Mouse (Mus musculus): Measurements from ENCODE around the gene Rnf220.

Rnf220 gene

DNA sequence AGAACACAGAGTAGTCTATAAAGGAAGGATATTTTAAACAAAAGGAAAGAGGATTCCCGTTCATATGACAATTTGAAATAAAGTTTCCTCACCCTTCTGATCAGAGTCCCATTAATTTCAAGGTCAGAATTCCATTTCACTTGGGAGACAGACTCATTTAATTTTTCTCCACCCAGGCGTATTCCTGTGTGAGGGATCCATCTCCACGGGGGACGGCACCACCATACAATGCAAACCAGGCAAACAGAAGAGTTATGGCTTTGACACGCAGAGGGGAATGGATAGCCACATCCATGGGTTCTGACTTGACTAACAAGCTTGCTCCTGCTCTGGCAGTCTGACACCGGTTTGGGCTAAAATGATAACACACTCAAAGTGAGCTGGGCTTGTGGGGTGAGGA, 9.4 kb downstream of the Rnf220 start:
- no peak for DNase-seq (ENCODE audit: low spot score)

DNA sequence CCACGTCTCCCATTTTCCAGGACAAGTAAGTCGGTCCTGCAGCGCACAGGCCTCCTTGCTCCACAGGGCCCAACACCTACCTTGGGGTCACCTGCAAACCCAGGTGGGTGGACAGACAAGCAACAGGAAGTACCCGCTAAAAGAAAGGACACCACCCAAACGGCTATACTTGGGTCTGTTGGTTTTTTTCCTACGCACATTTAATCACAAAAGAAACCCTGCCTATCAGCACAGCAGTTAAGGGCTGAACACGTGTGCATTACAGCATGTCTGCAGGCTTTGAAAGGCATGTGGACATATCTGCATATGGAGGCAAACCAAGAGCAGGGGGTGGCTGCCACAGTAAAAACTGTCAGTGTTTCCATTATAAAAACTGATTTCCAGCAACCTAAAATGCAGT, 10.7 kb downstream of the Rnf220 start:
- DNase-seq (ENCODE audit: low spot score), result no peak

DNA sequence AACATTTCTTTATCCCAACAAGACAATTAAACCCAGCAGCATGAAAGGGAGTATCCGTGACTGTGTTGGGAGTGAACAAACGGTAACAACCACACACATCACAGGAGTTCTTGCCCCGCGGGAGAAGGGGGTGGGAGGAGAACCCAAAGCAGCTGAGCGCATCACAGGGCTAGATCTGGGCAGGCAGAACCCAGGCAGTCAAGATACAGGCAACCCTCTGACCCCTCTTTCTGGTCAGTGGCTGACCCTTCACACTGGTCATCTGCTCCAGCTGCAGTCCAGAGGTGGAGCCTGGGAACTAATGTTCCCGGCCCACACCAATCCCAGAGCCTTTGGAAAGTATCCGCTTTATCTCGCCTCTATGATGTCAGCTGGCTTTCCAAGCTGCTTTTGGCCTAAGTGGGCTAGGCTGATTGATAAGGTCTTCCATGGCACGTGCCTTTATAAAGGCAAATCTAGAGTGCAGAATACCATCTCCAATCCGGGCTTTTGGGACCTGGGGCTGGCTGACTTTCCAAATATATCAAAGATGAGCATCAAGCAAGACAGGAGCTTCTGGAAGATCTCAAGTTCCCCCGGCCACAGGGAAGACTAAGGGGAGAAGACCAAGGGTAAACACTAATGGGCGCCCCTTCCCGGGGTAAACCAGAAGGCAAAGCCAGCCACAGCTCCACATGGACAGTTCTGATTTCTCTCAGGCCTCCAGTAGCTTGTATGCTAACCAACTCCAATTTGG, 11.6 kb downstream of the Rnf220 start:
- no peak for DNase-seq (ENCODE audit: low spot score)

DNA sequence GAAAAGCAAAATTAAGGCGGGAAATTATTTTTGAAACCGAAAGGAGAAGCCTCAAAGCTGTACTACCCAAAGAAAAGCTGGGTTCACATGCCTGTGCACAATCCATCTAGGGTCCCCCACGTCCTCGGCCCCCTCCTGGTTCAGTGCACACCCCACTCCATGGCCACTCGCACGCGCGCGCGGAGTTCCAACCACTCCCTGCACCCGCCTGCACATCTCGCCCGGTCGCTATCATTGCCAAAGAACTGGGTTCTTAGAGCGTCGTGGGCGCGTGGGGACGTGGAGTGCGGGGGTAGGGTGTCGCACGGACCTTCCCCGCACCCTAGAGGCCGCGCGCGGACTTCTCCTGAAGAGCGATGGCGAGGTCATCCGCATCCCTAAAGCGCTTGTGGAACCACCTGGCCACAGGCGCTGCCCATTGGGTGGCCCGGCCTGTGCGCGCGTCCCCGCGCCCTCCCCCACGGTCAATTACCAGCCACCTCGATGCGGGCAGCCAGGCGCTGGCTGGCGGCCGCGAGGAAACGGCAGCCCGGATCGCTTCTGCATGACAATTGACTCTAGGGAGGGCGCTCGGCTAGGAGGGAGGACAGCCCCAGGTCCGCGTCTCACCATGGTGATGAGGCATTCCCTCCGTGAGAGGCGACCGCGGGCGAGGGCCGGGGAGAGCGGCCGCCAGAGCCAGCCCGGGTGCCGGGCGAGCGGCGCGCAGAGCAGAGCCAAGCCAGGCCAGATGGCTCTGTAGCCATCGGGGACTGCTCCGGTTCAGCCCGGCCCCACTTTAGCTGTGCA, 12.4 kb downstream of the Rnf220 start:
- peak; percentile 13 for DNase-seq (ENCODE audit: low spot score)

DNA sequence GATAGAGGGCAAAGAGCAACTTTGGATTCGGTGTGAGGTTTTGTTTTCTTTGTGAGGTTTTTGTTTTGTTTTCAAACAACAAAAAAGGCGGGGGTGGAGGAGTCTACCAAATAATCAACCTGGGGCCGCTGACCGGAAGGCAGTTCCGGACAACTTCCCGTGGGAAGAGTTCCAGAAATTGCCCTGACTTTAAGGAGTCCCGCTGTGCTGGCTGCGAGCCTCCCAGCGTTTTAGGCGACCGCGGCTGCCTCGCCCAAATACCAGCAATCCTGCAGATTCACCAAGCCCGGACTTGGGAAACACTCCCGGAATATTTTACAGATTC, 13.0 kb downstream of the Rnf220 start:
- no peak for DNase-seq (ENCODE audit: low spot score)

DNA sequence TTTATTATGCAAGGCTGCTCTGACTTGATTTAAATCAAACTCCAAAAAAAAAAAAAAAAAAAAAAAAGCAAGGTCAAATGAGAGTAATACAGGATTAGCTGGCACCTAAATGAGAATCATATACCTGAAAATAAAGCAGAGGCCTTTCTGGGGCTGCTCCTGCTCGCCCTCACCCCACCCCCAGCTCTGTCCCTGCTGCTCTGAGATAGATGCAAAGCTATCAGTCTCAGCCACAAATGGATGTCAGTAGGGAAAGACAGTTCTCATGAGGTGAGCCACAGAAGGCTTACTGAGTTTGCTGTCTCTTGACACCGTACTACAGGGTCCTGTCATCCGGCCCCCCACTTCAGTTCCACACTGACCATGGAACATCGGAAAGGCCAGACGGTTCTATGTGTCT, 14.7 kb downstream of the Rnf220 start:
- DNase-seq (ENCODE audit: low spot score), result no peak

DNA sequence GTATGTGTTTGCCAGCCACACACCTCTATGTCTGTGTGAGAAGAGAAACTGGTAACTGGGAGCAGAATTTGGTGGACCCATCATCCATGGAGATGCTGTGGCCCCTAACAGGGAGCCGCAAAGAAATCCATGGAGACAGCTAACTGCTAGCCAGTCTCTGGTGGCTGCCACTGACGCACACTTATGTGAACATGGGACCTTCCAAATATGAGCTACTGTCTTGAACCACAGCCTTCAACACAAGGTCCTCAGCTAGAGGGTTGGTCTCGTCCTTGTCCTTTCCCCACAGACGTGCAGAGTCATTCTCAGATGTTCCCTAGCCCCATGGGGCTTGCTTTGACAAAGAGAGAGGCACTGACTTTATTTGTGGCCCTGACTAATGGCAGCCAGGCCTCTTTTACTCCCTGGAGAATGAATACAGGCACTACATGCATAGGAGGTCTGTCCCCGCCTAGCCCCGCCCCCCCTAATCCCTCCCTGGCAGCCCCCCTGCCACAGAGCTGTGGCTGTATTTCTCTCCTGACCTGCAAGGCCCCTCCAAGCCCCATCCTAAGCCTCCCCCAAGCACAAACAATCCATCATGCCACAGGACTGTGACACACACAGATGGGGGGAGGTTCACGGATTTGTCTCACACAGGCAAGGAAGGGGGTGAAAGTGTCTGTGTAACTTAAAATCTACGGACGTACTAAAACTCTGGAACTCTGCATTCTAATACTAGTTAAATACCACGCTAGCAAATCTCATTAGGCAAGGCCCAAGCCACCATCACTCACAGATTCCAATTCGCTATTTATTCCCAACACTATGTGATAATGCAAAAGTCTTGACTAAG, 16.0 kb downstream of the Rnf220 start:
- DNase-seq (ENCODE audit: low spot score), result no peak

DNA sequence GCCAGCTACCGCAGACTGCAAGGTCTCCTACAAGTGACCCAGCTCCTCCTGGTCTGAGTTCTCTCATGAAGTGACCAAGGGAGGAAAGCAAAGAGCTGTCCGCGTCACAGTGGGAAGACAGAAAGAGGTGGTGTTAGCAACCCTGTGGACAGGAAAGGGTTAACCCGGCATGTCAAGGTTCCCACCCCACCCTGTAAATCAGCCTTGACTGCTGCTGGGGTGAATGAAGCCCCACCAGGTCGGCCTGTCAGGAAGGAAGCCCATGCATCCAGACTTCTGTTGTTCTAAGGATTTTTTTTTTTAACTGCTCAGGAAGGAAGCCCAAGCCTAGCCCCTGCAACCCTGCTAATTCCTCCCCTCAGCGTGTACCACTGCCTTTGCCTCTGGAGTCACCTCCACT, 16.9 kb downstream of the Rnf220 start:
- DNase-seq (ENCODE audit: low spot score), result no peak

DNA sequence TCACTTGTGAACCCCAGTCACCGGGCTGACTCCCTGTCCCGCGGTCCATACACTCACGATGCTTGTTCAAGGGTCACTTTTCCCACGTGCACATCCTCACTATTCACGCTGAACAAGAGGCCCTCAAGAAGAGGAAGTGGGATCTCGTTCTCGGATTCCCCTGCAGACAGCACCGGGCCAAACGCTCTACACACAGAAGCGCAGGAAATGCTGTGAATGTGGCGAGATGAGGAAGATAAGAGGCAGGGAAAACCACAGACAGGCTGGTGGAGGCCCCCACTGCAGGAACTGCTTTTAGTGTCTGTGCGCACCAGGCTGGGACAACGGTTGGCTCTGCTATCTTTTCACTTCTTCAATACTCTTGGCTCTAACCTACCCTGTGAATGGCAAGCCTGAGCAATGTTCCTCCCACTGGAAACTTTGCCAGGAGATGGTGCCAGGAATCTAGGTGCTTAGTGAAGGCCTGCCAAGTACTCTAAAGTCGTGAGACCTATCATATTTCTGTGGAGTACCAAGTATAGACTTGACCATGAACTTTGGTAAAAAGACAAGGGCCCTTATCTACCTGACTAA, 18.7 kb downstream of the Rnf220 start:
- DNase-seq (ENCODE audit: low spot score), result no peak

DNA sequence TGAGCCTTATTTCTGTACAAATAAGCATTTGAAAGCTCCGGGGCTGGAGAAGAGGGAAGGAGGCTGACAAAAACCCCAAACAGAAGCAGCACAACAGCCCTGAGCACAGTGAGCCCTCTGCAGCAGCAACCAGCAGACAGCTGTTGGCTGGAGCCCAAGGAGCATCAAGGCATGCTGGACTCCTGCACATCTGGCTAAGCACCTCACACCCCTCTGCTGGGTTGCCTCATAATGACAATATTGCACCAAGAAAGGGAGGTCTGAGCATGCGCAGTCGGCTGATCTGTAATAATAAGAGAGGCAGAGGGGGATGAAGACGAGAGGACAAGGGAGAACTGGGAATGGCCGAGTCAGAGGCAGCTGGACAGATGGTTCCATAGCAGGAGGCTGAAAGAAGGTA, 19.5 kb downstream of the Rnf220 start:
- DNase-seq (ENCODE audit: low spot score), result no peak

DNA sequence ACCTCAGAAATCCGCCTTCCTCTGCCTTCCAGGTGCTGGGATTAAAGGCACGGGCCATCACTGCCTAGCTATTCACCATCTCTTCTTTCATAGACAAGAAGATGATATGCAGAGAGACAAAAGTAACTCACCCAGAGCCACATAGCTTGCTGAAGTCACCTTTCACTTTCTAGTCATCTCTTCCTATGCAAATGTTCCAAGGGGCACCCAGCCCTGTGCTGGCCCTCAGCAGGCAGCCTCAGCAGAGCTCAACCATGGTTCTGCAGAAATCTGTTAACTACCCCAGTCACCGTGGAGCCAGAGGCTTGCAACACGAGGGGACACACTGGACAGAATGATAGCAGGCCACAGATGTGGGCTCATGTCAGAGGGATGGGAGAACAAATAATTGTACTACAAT, 20.1 kb downstream of the Rnf220 start:
- no peak for DNase-seq (ENCODE audit: low spot score)

DNA sequence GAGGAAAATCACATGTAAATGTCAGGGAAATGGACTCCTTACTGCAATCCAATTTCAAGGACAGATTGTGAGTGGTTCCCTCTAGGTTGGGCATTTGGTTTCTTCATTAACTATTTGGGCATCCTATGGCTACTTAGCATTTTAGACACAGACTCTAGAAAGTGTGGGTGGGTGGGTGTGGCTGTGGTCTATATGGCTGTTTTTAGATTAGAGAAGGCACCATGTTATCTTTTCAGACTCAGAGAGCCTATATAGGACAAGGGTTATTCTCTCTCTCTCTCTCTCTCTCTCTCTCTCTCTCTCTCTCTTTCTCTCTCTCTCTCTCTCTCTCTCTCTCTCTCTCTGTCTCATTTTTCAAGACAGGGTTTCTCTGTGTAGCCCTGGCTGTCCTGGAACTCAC, 20.5 kb downstream of the Rnf220 start:
- DNase-seq (ENCODE audit: low spot score), result no peak

DNA sequence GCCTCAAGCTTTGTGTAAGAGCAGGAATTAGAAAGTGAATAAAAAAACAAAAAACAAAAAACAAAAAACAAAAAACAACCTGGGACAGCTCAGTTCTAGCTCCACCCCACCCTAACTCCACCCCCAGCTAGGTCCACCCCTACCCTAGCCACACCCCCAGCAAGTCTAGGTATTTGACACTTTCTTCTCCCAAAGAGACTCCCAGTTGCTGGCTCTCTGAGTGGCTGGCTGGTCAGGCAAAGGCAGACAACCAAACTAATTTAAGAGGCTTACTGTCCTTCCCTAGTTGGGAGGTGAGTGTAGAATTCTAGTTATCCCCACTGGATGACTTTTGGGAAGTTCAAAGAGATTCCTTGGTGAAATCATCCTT, 22.9 kb downstream of the Rnf220 start:
- DNase-seq (ENCODE audit: low spot score), result no peak

DNA sequence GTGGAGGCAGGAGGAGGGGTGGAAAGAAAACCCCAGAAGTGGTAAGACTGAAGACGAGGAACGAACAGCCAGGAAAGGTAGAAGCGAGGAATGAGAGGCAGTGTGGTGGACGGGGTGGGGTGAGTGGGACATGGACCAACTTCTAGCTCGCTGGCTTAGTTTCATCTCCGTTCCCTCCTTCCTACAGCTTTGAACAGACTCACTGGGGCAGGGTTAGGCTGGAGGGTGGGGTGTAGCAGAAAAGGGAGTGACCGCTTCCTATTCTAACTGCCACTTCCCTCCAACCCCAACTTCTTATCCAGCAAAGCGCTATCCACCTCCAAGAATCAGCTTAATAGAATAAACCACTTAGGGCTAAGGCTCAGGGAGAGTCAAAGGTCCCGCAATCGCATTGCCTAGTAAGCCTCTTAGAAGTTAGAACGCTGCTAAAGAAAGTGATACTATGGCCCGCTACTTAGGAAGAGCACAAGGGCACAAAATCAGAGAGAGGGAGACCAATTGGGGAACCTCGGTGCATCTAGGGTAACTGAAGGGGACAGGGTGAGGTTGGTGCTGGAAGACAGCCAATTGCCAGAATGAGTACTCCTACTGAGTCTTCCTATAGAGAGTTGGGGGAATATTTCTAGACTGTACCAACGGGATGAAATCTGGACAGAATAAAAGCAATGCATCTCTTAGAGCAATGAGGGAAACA, 23.4 kb downstream of the Rnf220 start:
- DNase-seq (ENCODE audit: low spot score), result no peak

DNA sequence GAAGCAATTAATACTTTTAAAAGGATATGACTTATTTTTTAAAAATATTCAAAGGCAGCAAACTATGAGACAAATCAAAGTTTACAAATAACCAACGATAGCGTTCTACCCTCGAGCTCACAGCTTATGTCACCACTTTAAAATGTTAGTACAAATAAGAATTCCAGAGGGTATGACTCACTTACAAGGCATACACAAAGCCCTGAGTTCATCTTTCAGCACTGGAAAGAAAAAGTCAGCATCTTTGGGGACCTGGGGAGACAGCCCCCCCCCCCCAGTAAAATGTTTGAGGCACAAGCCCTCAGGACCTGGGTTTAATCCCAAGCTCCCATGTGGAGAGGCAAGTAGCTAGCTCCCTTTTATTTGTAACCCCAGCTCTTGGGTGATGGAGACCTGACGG, 27.4 kb downstream of the Rnf220 start:
- DNase-seq (ENCODE audit: low spot score), result no peak

DNA sequence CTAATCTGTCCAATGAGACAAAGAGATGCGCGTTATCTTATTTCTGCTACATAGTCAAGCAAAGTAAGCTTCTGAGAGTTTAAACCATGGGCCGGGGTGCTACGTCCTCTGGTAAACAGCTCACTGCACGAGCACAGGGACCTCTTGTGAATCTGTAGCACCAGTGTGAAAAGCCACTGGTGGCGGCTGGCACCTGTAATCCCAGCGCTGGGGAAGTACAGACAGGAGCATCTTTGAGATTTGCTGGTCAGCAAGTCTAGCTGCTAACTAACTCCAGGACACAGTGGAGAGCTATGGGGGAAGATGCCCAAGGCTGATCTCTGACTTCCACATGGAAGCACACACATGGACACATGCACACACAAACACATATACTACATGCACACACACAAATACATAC, 28.9 kb downstream of the Rnf220 start:
- DNase-seq (ENCODE audit: low spot score), result no peak

DNA sequence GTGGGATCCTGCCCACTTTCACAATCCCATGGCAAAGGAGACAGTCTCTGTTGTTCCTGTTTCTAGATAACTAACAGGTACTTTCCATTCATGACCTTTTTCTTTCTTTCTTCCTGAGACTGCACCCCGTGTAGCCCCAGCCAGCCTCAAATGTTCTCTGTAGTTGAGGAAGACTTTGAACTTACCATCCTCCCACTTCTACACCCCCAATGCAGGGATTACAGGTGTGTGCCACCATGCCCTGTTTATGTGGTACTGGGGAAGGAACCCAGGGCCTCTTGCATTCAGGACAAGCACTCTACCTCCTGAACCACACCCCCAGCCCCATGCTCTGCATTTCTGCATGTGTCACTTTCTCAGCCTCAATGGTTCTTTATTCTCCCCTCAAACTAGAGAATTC, 47.7 kb downstream of the Rnf220 start:
- no peak for DNase-seq (ENCODE audit: low spot score)

DNA sequence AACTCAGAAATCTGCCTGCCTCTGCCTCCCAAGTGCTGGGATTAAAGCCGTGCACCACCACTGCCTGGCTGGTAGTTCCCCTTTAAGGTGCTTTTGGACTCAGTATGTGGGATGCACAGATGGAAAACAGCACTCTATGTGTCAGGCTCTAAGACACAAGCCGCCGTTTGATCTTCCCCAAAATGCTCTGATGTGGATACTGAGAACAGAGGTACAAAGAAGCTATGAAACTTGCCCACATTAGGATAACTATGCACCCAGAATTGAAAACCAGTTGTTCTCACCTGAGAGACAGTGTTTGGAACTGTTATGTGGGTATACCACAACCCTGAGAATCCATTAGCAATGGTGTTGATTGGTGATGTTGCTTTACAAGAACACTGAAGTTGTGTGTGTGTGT, 48.9 kb downstream of the Rnf220 start:
- DNase-seq (ENCODE audit: low spot score), result no peak

DNA sequence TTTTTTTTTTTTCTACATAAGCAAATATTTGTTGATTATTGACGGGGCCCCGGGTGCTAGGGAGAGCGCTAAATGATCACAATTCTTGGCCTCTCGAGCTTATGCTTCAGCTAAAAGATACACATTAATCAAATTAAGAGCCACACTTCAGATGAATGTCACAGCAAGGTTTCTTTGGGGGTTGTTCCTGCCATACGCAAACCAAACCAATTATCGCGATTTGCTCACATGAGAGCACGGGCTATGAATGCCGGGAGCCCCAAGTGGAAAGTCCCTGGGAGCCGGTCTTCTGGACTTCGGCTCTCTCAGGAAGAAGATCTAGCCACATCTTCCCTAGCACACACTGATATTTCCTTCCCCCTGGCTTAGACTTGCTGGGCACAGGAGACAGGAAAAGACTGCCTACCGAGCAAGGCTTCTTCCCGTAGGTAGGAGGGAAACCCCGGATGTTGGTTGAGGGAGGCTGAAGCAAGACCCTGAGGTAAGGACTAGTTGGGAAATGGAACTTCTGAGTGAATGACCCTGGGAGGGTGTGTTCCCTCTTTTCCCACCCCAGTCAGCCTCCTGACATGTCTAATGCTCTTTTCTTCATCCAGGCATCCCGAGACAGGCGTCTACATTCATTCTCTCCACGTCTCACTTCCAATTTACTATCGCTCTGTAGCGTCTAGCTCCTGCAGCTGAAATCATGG, 51.2 kb downstream of the Rnf220 start:
- no peak for DNase-seq (ENCODE audit: low spot score)

DNA sequence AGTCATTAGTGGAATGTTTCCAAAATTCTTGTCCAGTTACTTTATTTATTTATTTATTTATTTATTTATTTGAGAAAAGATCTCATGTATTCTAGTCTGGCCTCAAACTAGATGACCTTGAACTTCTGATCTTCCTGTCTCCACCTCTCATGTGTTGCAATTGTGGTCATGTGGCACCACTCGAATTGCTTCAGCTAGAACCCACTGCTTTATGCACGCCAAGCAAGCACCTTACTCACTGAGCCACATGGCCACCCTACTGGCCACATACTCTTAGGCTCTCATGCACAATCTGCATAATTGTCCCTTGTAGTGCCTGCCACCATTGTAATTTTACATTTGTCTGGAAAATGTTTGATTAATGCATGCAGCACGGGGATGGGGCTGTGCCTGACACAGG, 57.9 kb downstream of the Rnf220 start:
- no peak for DNase-seq (ENCODE audit: low spot score)

DNA sequence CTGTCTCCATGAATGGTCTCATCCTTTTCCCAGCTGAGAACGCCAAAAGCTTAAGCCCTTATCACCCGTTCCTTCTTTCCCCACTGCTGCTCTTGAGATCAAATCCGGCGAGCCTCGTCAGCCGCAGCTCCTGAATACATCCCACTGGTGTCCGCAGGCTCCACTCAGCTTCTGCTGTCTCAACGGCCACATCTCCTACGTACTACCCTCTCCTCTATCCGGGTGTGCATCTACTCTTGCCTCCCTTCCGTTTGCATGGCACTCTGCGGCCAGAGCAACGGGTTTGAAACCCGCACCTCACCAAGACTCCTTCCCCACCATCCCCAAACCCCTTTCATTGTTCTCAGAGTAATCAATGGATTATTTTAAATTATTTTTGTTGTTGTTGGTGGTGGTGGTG, 58.8 kb downstream of the Rnf220 start:
- DNase-seq (ENCODE audit: low spot score), result no peak
